Mouse (Mus musculus): ENCODE measurements at regions not wholly inside any gene's neighbourhood (a gene's known extent, or its start where the extent isn't known, plus 50 kb on each side); places are given as distances from the start of the nearest gene placed in this dataset.

GRCm38 (mm10) chr15:97164616-97165015, 82.3 kb upstream of the Pced1b start:
- TF ChIP-seq POLR2A (IDR thresholded peaks at IDR 0.05; ENCODE audit: borderline replicate concordance, extremely low read depth, insufficient read depth, insufficient read length, poor library complexity, severe bottlenecking) (no peak), CTCF (IDR thresholded peaks at IDR 0.05; ENCODE audit: borderline replicate concordance, extremely low read depth, insufficient read depth, insufficient read length) (no peak)
- no peak for DNase-seq (ENCODE audit: low read depth)

GRCm38 (mm10) chr15:97163971-97164370, 82.9 kb upstream of the Pced1b start:
- TF ChIP-seq CTCF (IDR thresholded peaks at IDR 0.05; ENCODE audit: borderline replicate concordance, extremely low read depth, insufficient read depth, insufficient read length), result no peak
- no peak for TF ChIP-seq POLR2A (IDR thresholded peaks at IDR 0.05; ENCODE audit: borderline replicate concordance, extremely low read depth, insufficient read depth, insufficient read length, poor library complexity, severe bottlenecking)

GRCm38 (mm10) chr15:97163090-97163489, 83.8 kb upstream of the Pced1b start:
- no peak for DNase-seq (ENCODE audit: low read depth)
- TF ChIP-seq POLR2A (IDR thresholded peaks at IDR 0.05; ENCODE audit: borderline replicate concordance, extremely low read depth, insufficient read depth, insufficient read length, poor library complexity, severe bottlenecking) (no peak), CTCF (IDR thresholded peaks at IDR 0.05; ENCODE audit: borderline replicate concordance, extremely low read depth, insufficient read depth, insufficient read length) (no peak)

More at GRCm38 (mm10) chr15:97163971-97164370, 82.9 kb upstream of the Pced1b start:
- no peak for DNase-seq (ENCODE audit: low read depth)

GRCm38 (mm10) chr15:97162305-97162704, 84.6 kb upstream of the Pced1b start:
- no peak for TF ChIP-seq POLR2A (IDR thresholded peaks at IDR 0.05; ENCODE audit: borderline replicate concordance, extremely low read depth, insufficient read depth, insufficient read length, poor library complexity, severe bottlenecking)
- DNase-seq (ENCODE audit: low read depth), result no peak

GRCm38 (mm10) chr15:97161530-97161929, 85.4 kb upstream of the Pced1b start:
- no peak for DNase-seq (ENCODE audit: low read depth)
- TF ChIP-seq POLR2A (IDR thresholded peaks at IDR 0.05; ENCODE audit: borderline replicate concordance, extremely low read depth, insufficient read depth, insufficient read length, poor library complexity, severe bottlenecking) (no peak), CTCF (IDR thresholded peaks at IDR 0.05; ENCODE audit: borderline replicate concordance, extremely low read depth, insufficient read depth, insufficient read length) (no peak)

GRCm38 (mm10) chr15:97152354-97152753, 94.6 kb upstream of the Pced1b start:
- peak; percentile 77 for DNase-seq (ENCODE audit: low read depth)
- TF ChIP-seq CTCF (IDR thresholded peaks at IDR 0.05; ENCODE audit: borderline replicate concordance, extremely low read depth, insufficient read depth, insufficient read length) (no peak), POLR2A (IDR thresholded peaks at IDR 0.05; ENCODE audit: borderline replicate concordance, extremely low read depth, insufficient read depth, insufficient read length, poor library complexity, severe bottlenecking) (0 out of 2 replicates have a peak, but pooled peaks have one; percentile 17)

- peak; percentile 85 for DNase-seq (ENCODE audit: low read depth)
- TF ChIP-seq POLR2A (IDR thresholded peaks at IDR 0.05; ENCODE audit: borderline replicate concordance, extremely low read depth, insufficient read depth, insufficient read length, poor library complexity, severe bottlenecking) (no peak), CTCF (IDR thresholded peaks at IDR 0.05; ENCODE audit: borderline replicate concordance, extremely low read depth, insufficient read depth, insufficient read length) (no peak)
Measured at GRCm38 (mm10) chr15:97151793-97152192, 95.1 kb upstream of the Pced1b start.

- TF ChIP-seq POLR2A (IDR thresholded peaks at IDR 0.05; ENCODE audit: borderline replicate concordance, extremely low read depth, insufficient read depth, insufficient read length, poor library complexity, severe bottlenecking) (no peak), CTCF (IDR thresholded peaks at IDR 0.05; ENCODE audit: borderline replicate concordance, extremely low read depth, insufficient read depth, insufficient read length) (peak; percentile 27; the same call in 1 of the 2 replicates)
- DNase-seq (ENCODE audit: low read depth), result peak; percentile 42
Measured at GRCm38 (mm10) chr15:97150983-97151735, 95.4 kb upstream of the Slc38a4 start.

GRCm38 (mm10) chr15:97141958-97142357, 86.2 kb upstream of the Slc38a4 start:
- no peak for DNase-seq (ENCODE audit: low read depth)
- no peak for TF ChIP-seq POLR2A (IDR thresholded peaks at IDR 0.05; ENCODE audit: borderline replicate concordance, extremely low read depth, insufficient read depth, insufficient read length, poor library complexity, severe bottlenecking)
- TF ChIP-seq CTCF (IDR thresholded peaks at IDR 0.05; ENCODE audit: borderline replicate concordance, extremely low read depth, insufficient read depth, insufficient read length), result no peak

- TF ChIP-seq CTCF (IDR thresholded peaks at IDR 0.05; ENCODE audit: borderline replicate concordance, extremely low read depth, insufficient read depth, insufficient read length) (no peak), POLR2A (IDR thresholded peaks at IDR 0.05; ENCODE audit: borderline replicate concordance, extremely low read depth, insufficient read depth, insufficient read length, poor library complexity, severe bottlenecking) (no peak)
- no peak for DNase-seq (ENCODE audit: low read depth)
Measured at GRCm38 (mm10) chr15:97138265-97138664, 82.5 kb upstream of the Slc38a4 start.

- TF ChIP-seq POLR2A (IDR thresholded peaks at IDR 0.05; ENCODE audit: borderline replicate concordance, extremely low read depth, insufficient read depth, insufficient read length, poor library complexity, severe bottlenecking) (no peak), CTCF (IDR thresholded peaks at IDR 0.05; ENCODE audit: borderline replicate concordance, extremely low read depth, insufficient read depth, insufficient read length) (peak; percentile 75)
- DNase-seq (ENCODE audit: low read depth), result peak; percentile 88
Measured at GRCm38 (mm10) chr15:97135291-97135690, 79.5 kb upstream of the Slc38a4 start.

- TF ChIP-seq POLR2A (IDR thresholded peaks at IDR 0.05; ENCODE audit: borderline replicate concordance, extremely low read depth, insufficient read depth, insufficient read length, poor library complexity, severe bottlenecking) (no peak), CTCF (IDR thresholded peaks at IDR 0.05; ENCODE audit: borderline replicate concordance, extremely low read depth, insufficient read depth, insufficient read length) (no peak)
Measured at GRCm38 (mm10) chr15:97127771-97128170, 72.0 kb upstream of the Slc38a4 start.

More at GRCm38 (mm10) chr15:97127771-97128170, 72.0 kb upstream of the Slc38a4 start:
- no peak for DNase-seq (ENCODE audit: low read depth)
